8 mouse cellular contexts compared by ENCODE assay signal in the genomic region with DNA sequence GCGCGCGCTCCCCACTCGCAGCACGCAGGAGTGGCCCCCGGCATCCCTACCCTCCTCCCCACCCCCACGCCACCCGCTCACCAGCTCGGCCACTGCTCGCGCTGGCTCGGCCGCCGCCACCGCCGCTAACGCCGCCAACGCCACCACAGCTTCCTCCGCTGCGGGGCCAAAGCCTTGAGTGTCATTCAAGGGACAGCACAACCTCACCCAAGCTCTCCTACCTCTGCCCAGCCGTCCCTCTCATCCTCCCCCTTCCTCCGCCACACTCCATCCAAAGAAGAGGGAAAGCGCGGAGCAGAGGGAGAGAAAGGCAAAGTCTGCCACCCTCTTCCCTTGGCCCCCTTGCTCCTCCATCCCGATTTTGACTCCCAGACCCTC. TPM values are rescaled to one million over a fixed set of nuclear protein-coding genes. Genes with fewer than 3 reads are reported as not detected.
A peak's percentile ranks its signal among the peaks of the same experiment; 100 is the strongest.
DNase-seq lines count a peak whose midpoint lies in the region; ATAC-seq lines count a peak whose summit lies in the region.

A gene (plus strand): TSS at position 171 of the 378 bp plus-strand sequence.

- no peaks in the 10 kb centered on the region; the same call in 1 of the 2 replicates for H3K9me3 ChIP-seq in forebrain, embryonic 10.5 days
- no peaks in the 10 kb centered on the region for H3K9me3 ChIP-seq in intestine, embryonic 16.5 days (ENCODE audit: control insufficient read depth, low read length)
- no peaks in the 10 kb centered on the region for H3K9me3 ChIP-seq in midbrain, embryonic 14.5 days (ENCODE audit: control insufficient read depth, low read length)

- H3K4me1 ChIP-seq in forebrain, embryonic 10.5 days, result peaks cover 30% of the 10 kb centered on the region
- peaks cover 7% of the 10 kb centered on the region; the same call in 1 of the 2 replicates for H3K4me1 ChIP-seq in intestine, embryonic 16.5 days (ENCODE audit: control insufficient read depth, insufficient read depth, low read length)
- peaks cover 14% of the 10 kb centered on the region for H3K4me1 ChIP-seq in midbrain, embryonic 14.5 days (ENCODE audit: control insufficient read depth, insufficient read depth, low read length)

- peak within 1 kb of the TSS; percentile 92 for H3K27ac ChIP-seq in forebrain, embryonic 10.5 days
- peak within 1 kb of the TSS; percentile 61 for H3K27ac ChIP-seq in intestine, embryonic 16.5 days (ENCODE audit: low read length)
- peak within 1 kb of the TSS; percentile 81 for H3K27ac ChIP-seq in midbrain, embryonic 14.5 days (replicated peaks; ENCODE audit: low read depth, low read length)

- no peaks in the 10 kb centered on the region for H3K36me3 ChIP-seq in forebrain, embryonic 10.5 days (replicated peaks)
- H3K36me3 ChIP-seq in intestine, embryonic 16.5 days (ENCODE audit: control insufficient read depth, insufficient read depth, low read length), result no peaks in the 10 kb centered on the region
- H3K36me3 ChIP-seq in midbrain, embryonic 14.5 days (ENCODE audit: control insufficient read depth, insufficient read depth, low read length), result no peaks in the 10 kb centered on the region

- H3K4me2 ChIP-seq in intestine, embryonic 16.5 days (ENCODE audit: low read depth, low read length), result peak within 1 kb of the TSS; percentile 89
- peak within 1 kb of the TSS; percentile 99 for H3K4me2 ChIP-seq in midbrain, embryonic 14.5 days (ENCODE audit: low read length)

- peaks cover 13% of the 10 kb centered on the region for H3K27me3 ChIP-seq in forebrain, embryonic 10.5 days (ENCODE audit: poor library complexity, severe bottlenecking)
- peaks cover 9% of the 10 kb centered on the region; the same call in 1 of the 2 replicates for H3K27me3 ChIP-seq in intestine, embryonic 16.5 days (replicated peaks; ENCODE audit: control insufficient read depth, insufficient read depth, low read length)
- H3K27me3 ChIP-seq in midbrain, embryonic 14.5 days (ENCODE audit: control insufficient read depth, insufficient read depth, low read length), result no peaks in the 10 kb centered on the region

- DNase-seq in left cerebral cortex, adult 18-20 months (ENCODE audit: low spot score in 2 of 2), result no peak
- no peak for DNase-seq in left cerebral cortex, adult 11 months (ENCODE audit: low spot score)
- DNase-seq in forebrain, embryonic 10.5 days (ENCODE audit: extremely low spot score, low spot score), result no peak
- DNase-seq in midbrain, embryonic 14.5 days, result no peak
- no peak for DNase-seq in embryo, embryonic 10.5 days (ENCODE audit: low spot score)
- no peak for DNase-seq in spleen, postnatal 36 days (ENCODE audit: low spot score in 2 of 2)
- no peak for DNase-seq in thymus, postnatal 0 days (ENCODE audit: low spot score)

- no peak; the same call in 1 of the 2 replicates for ATAC-seq in intestine, embryonic 16.5 days
- no peak; the same call in 1 of the 2 replicates for ATAC-seq in midbrain, embryonic 14.5 days (ENCODE audit: low FRiP score, low TSS enrichment)

- H3K4me3 ChIP-seq in forebrain, embryonic 10.5 days, result peak within 1 kb of the TSS; percentile 71
- peak within 1 kb of the TSS; percentile 69 for H3K4me3 ChIP-seq in intestine, embryonic 16.5 days (ENCODE audit: low read length)
- H3K4me3 ChIP-seq in midbrain, embryonic 14.5 days (replicated peaks; ENCODE audit: low read depth, low read length), result peak within 1 kb of the TSS; percentile 77

- peak within 1 kb of the TSS; percentile 77 for H3K9ac ChIP-seq in intestine, embryonic 16.5 days (ENCODE audit: low read depth, low read length)
- H3K9ac ChIP-seq in midbrain, embryonic 14.5 days (replicated peaks; ENCODE audit: low read length), result peak within 1 kb of the TSS; percentile 72

- under 1% methylated on average over 26 of the region's 26 CpGs for WGBS in forebrain, embryonic 10.5 days
- WGBS in intestine, embryonic 16.5 days, result 2% methylated on average over 24 of the region's 26 CpGs
- under 1% methylated on average over 26 of the region's 26 CpGs for WGBS in midbrain, embryonic 14.5 days

RNA-seq across cellular contexts. Expression of the gene that starts here (rescaled TPM):
- total RNA-seq in left cerebral cortex, adult 18-20 months (2021), result 100 to 1,000 TPM; 125 to 134 TPM
- 4.3 and 7.4 TPM in 2 replicates for polyA plus RNA-seq in forebrain, embryonic 10.5 days (2016; fragmentation: Nextera tagmentation; extraction: Ambion mirVana)
- 2.5 and 3.0 TPM in 2 replicates for polyA plus RNA-seq in intestine, embryonic 16.5 days (2015; fragmentation: Nextera tagmentation; extraction: Ambion mirVana)
- polyA plus RNA-seq in midbrain, embryonic 14.5 days (2014; fragmentation: Nextera tagmentation; extraction: Ambion mirVana), result 22.3 and 26.9 TPM in 2 replicates
- polyA plus RNA-seq in thymus, postnatal 0 days (2015; fragmentation: Nextera tagmentation; extraction: Ambion mirVana), result 0.55 and 0.78 TPM in 2 replicates
